Mouse (Mus musculus) erythroblast, embryonic 14.5 days (primary cell): Measurements from ENCODE around the gene Tbl1x.

ENCODE experiments used
- GATA1 ChIP-seq: IDR thresholded peaks from 2 replicates; pipeline ENCODE4 v1.6.1; 2012; ENCODE audit warnings: low read length, inconsistent platforms, mixed read lengths
- TAL1 ChIP-seq: IDR thresholded peaks from 3 replicates; pipeline ENCODE4 v1.6.1; 2012; ENCODE audit warnings: low read length, inconsistent platforms, mixed read lengths

- TF ChIP-seq GATA1 (no peak), TAL1 (no peak)
These were observed at the start of gene Tbl1x for GRCm38 (mm10) chrX:77510371-77511300.
